Mouse (Mus musculus): ENCODE results near the gene Acap1.
A peak's percentile ranks its signal among the peaks of the same experiment; 100 is the strongest.
"Not testable (repeated sequence)": the region's sequence is repeated elsewhere in the genome, so short reads cannot be mapped to it uniquely, and the experiment has no call there.

Acap1 gene

GRCm38 (mm10) chr11:69876867-69877266 lies 18.5 kb downstream of the Acap1 start:
- peak; percentile 91 for DNase-seq (ENCODE audit: low read depth, low spot score)

DNA sequence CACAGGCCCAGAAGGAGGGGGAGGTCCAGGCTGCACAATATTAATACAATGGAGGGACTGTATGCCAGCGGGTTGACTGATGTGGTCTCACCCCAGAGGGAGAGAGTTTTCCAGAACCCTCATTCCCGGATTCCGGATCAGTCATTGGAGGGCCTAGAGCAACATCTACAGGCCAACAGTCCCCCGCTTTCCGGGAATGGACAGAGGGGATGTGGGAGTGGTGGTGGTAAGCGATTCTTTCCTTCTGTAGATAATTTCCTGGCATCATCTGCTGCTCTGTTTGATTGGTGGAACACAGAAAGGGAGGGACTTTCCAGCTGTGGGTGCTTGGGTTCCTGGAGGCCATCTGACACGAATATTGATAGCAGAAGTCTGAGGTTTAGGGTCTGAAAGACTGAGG lies 19.2 kb downstream of the Acap1 start:
- DNase-seq (ENCODE audit: low read depth, low spot score), result peak; percentile 28

- DNase-seq (ENCODE audit: low read depth, low spot score), result no peak
Observed at GRCm38 (mm10) chr11:69872451-69872850, 22.9 kb downstream of the Acap1 start.

- DNase-seq (ENCODE audit: low read depth, low spot score), result peak; percentile 47
Observed at GRCm38 (mm10) chr11:69871822-69872221, 23.5 kb downstream of the Acap1 start.

GRCm38 (mm10) chr11:69870289-69871069 lies 24.9 kb downstream of the Acap1 start:
- DNase-seq (ENCODE audit: low read depth, low spot score), result no peak

DNA sequence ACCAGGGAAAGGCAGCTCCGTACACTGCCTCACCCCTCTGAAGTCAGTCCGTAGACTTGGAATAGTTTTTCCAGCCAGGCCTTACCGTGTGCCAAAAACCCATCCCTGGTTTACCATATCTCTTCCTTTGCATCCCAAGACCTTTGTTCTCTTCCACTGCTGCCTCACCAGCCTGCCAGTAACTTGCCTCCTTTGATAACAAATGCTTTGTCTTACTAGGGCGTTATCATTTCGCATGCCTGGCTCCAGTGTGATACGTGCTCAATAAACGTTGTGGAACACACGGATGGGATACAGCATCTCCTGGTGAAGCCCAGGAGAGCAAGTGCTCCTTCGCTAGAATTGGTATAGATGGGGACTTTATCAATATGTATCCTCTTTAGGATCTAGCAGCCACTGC lies 28.0 kb downstream of the Acap1 start:
- no peak for DNase-seq (ENCODE audit: low read depth, low spot score)

DNA sequence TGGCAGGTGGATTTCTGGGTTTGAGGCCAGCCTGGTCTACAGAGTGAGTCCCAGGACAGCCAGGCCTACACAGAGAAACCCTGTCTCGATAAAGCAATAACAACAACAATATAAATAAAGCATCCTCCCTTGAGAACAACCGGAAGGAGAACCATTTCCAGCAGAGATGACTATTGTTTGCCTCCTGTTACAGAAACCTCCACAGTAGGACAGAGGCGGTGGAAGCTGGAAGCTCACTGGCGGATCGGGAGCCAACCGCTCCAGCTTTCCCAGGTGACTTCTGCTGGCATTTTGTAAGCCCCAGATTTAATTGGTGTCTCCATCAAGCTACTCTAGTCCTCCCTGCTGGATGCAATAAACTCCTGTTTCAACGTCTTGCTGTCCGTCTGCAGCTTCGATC lies 29.8 kb downstream of the Acap1 start:
- DNase-seq (ENCODE audit: low read depth, low spot score), result no peak

- no peak for DNase-seq (ENCODE audit: low read depth, low spot score)
Observed at GRCm38 (mm10) chr11:69864138-69864860, 31.0 kb downstream of the Acap1 start.

DNA sequence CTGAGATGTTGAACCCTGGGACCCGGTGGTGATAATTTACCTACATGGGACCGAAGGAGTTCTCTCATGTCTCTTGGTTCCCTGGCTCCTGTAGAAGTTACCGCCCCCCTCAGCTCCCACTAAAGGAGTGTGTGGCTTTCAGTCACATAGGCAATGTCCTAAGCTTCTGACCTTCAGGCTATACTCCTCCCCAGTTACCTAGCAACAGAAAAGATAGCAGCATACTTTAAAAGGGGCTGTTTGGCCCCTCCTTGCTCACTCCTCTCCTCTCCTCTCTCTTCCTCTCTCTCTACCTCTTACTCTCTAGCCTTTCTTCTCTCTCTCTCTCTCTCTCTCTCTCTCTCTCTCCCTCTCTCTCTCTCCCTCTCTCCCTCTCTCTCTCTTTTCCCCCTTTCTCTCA lies 31.6 kb downstream of the Acap1 start:
- not testable (repeated sequence) for DNase-seq (ENCODE audit: low read depth, low spot score)

GRCm38 (mm10) chr11:69858113-69858998 lies 37.0 kb downstream of the Acap1 start, which contains the start of gene Tnk1:
Tnk1 (minus strand) TSS chr11:69858730.
- no peak for DNase-seq (ENCODE audit: low read depth, low spot score)

DNA sequence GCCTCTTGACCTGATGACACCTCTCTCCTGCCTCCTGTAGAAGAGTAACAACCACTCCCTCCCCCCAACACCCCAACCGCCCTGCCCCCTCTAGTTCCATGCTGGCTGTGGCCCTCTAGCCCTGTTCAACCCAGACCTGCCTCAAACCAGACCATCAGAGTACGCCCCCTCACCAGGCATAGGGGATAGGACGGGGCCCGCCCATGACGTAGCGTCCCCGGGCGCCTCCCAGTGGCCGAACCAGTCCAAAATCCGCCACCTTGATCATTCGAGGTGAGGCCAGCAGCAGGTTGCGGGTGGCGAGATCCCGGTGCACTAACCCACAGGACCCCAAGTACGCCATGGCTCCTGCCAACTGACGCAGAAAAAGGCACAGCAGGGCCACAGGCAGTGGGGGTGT lies 40.0 kb downstream of the Acap1 start:
- peak; percentile 67 for DNase-seq (ENCODE audit: low read depth, low spot score)

DNA sequence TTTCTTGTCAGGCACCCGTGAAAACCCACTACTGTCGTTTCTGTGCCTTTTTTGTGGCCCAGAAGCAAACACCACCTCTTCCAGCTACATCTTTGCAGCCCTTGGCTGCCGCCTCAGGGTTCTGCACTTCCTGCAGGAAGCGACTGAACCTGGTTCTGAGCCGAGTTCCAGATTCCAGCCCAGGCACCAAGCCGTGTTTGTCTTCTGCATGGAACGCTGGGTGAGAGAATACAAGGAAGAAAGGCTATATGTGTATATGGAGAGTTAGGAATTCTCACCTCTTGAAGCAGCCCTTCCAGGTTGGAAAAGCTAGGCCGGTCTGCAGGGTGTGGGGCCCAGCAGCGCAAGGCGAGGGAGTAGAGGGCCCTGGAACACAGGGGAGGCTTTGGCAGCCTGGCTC lies 40.7 kb downstream of the Acap1 start:
- DNase-seq (ENCODE audit: low read depth, low spot score), result no peak

- no peak for DNase-seq (ENCODE audit: low read depth, low spot score)
Observed at GRCm38 (mm10) chr11:69853994-69854393, 41.3 kb downstream of the Acap1 start.

DNA sequence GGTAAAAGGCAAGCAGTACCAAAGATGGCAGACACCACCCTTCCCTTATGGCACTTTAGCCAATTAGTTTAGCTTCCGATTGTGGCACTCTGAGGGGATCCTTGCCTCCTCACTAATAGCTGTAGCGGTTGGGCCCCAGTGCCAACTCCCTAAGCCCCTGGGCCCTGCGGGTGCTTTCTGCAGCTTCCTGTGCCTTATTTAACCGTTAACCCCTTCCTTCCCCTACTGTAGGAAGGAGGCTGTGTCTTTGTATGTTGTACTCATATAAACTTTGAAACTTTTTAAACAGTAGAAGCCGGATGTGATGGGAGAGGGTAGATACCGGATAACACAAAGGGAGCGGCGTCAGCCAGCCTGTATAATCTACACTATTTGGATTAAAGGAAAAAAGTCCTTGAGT lies 44.6 kb downstream of the Acap1 start:
- DNase-seq (ENCODE audit: low read depth, low spot score), result no peak

DNA sequence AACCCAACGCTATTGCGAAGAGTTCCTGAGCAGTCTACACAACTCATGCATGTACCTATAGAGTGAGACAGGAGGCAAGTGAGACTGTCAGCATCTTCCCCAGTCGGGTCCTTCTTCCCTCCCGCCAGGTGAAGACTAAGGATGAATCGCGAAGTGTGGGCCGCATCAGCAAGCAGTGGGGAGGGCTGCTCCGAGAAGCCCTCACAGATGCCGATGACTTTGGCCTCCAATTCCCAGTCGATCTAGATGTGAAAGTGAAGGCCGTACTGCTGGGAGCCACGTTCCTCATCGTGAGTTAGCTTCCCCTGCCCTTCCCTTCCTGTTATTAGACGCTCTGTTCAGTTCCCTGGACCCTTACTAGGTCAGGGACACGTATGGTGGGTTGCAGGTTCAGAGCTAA lies 45.5 kb downstream of the Acap1 start:
- DNase-seq (ENCODE audit: low read depth, low spot score), result no peak

DNA sequence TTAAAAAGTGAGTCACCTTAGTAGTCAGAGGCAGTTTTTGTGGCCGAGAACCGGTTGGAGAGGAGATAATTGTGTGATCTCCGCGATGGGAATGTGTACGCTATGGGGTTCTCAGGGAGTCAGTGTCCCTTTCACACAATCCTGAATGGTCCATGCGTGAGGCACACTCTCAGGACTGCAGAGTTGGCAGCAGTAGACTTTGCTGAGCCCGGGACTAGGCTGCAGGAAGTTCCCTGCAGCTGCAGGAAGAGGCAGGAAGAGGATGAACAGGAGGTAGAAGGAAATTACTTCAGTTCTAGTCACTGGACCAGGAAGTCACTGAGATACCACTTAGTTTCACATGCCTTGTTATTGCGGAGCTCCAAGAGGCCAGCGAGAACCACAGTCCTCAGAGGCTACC lies 46.2 kb downstream of the Acap1 start:
- no peak for DNase-seq (ENCODE audit: low read depth, low spot score)

DNA sequence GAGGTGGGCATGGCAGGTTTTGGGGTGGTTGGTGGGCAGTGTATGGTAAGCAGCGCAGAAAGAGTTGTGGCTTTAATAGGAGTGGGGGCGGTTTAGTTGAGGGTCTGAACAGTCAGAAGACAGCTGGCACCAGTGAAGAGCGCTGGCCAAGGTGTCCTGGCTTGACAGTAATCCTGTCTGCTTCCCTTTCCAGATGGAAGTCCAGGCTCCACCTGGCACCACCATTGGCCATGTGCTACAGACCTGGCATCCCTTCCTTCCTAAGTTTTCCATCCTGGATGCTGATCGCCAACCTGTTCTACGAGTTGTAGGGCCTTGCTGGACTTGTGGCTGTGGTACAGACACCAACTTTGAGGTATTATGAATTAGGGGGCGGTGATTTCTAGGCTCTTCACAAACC lies 47.3 kb downstream of the Acap1 start:
- no peak for DNase-seq (ENCODE audit: low read depth, low spot score)

GRCm38 (mm10) chr11:69846738-69847688 lies 48.3 kb downstream of the Acap1 start:
- no peak for DNase-seq (ENCODE audit: low read depth, low spot score)

- peak; percentile 93 for DNase-seq (ENCODE audit: low read depth, low spot score)
Observed at GRCm38 (mm10) chr11:69846198-69846680, 49.1 kb downstream of the Acap1 start, which contains the start of gene Plscr3. Plscr3 (plus strand) TSS chr11:69846376.

DNA sequence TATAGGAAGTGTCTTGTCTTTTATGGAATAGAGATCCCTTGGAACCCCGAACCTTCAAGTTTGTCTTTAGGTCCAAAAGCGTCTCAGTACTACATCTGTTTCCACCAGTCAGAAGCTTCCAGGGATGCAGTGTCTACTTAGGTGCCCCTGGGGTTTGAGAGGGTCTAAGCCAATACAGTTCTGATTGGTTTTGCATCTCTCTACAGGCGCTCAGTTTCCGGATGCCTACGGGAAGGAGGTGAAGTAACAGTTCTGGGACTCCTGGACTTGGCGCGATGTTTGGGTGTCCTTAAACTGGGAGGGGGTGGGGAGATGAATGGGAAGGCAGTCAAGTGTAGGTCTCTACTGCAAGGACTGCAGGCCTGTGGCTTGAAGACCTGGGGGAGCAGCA lies 56.6 kb downstream of the Acap1 start:
- no peak for DNase-seq (ENCODE audit: low read depth, low spot score)
